Mouse (Mus musculus) v-Abl transformed pro-B cells (cell line): ENCODE data around the gene Dact2.

Experiments
- in situ Hi-C, 2 experiments: fragments of 400-800 bp; cut with MboI; formaldehyde crosslinking; loops; one replicate each; pipeline ENCODE4 v1.15.1; 2025; ENCODE audit not compliant: unreplicated experiment in 2 of 2

Dact2 gene

GRCm38 (mm10) chr17:14213976-14214529 is 9.9 kb upstream of the Dact2 start:
- in situ Hi-C loops = no loop called here

GRCm38 (mm10) chr17:14212796-14213195 is 8.7 kb upstream of the Dact2 start:
- in situ Hi-C loops = no loop called here

GRCm38 (mm10) chr17:14207093-14207561 is 3.0 kb upstream of the Dact2 start:
- in situ Hi-C loops = no loop called here

DNA sequence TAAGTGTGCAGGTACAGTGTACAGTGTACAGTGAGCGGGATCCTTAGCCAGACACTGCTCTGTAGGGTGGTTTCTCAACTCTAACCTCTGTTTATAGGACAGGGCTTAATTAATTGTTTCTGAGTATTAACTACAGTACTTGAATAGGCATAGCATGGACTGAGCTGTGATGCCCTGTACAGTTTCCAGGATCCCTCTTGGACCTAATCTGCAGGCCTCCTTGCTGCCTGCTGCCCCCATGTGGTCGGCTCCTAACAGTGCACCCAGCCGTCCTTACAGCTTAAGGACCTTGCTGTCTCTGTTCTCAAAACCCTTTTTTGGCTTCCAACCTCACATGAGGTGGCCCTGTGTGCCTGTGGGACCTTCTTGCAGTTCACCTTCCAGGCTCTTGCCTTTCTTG is 2.0 kb upstream of the Dact2 start:
- in situ Hi-C loops = no loop called here

DNA sequence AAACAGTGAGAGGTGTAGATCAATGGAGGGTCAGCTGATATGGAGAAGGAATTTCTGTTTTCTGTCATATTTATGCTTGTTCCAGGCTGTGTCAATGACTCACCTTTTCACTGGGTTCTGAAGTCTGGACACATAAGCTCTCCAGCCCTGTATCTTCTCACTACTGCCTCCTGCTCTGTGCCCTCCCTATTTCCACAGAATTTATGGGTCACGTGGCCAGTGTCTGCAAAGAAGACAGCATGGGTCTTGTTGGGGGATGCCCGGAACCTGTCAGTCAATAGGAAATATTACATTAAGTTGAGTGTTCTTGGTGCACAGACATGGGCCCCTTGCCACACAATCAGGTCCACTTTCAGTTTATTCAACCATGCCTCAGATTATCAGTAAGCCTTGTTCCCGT is 1.1 kb upstream of the Dact2 start:
- in situ Hi-C loops = no loop called here

DNA sequence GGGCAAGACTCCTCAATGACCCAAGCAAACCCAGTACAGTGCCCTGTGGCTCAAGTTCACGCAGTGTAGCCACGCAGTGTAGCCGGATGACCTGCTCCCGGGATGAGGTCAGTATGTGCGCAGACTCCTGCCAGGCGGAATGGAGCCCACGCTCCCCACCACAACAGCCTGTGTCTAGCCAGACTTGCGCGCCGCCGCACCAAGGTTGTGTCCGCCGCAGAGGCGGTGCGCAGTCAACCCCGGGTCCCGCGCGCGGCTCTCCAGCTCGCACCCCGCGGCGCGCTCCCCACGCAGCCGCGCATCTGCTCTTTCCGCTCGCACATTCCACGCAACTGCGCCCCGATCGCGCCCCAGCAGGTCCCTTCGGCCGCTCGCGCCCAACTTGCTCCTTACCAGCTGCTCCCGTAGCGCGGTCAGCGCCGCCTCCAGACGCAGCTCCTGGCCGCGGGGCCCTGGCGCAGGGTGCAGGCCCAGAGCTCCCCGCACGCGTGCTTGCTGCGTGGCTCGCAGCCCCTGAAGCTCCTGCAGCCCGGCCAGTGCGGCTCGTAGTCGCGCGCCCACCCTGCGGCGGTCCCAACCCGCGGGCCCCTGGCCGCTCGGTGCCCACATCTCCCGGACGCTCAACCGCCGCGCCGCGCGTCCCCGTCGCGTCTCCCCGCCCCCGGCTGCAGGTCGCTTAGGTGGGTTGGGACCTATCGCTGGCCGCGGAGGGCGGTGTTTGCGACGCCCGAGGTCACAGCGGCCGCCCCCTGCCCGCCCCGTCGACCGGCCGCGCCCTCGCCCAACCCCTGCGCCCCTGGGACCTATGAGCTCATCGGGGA is 773 bp downstream of the Dact2 start:
- in situ Hi-C loops = no loop called here

GRCm38 (mm10) chr17:14202291-14203030 is 1.6 kb downstream of the Dact2 start:
- in situ Hi-C loops = no loop called here

DNA sequence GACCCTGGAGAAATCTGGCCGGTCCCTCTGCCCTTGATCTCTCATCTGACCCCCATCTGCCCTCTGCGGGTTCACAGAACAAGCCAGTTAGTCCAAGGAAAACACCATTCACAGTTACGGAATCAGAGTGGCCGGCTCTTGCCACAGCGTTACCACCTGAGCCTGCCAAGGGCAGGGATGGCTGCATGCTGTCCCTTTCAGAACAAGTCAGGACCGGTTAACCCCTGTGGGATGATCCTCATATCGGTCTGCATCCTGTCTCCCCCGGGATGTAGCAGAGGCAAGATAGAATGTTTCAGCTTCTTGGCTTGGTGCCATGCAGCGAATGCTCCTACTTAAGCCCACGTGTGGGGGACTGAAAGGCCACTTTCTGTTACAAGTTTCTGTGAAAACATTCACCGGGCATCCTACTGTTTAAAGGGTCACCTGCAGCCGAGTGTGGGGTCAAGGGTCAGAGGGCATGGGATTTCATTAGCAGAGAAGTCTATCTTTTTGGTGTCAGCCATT is 2.8 kb downstream of the Dact2 start:
- in situ Hi-C loops = no loop called here

DNA sequence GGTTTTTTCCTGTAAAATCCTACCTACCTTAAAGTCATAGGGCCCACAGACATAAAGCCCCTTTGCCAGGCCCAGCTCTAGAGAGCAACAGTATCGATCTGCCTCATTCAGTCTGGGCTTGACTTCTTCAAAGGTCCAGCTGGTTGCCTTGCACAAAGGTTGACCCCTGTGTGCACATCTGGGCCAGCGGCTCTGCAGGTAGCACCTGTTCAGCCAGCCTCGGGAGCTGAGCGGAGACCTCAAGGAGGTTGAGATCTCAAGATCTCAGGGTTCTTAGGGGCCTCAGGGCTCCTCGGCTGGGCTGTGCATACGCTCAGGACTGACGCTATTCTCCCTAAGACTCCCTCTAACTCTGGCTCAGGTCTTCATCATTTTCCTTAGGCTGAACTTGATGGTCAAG is 3.9 kb downstream of the Dact2 start:
- in situ Hi-C loops = no loop called here

DNA sequence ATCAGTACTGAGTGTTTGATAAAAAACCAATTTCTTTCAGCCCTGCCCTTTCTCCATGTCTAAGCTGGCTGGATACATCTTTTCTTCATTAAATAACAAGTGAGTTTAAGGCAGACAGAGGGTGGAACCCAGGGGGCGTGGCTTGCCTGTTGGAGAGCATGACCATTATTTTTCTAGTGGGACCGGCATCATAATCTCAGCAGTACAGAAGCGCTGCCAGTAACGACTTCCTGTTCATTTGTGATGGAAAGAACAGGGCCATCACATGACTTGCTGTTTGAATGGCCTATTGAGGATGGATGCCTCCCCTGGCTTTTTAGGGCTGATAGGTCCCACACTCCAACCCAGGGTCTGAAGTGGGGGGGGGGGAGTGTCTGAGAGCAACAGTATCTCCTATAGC is 4.5 kb downstream of the Dact2 start:
- in situ Hi-C loops = no loop called here

GRCm38 (mm10) chr17:14192924-14193323 is 11.2 kb downstream of the Dact2 start:
- in situ Hi-C loops = no loop called here

DNA sequence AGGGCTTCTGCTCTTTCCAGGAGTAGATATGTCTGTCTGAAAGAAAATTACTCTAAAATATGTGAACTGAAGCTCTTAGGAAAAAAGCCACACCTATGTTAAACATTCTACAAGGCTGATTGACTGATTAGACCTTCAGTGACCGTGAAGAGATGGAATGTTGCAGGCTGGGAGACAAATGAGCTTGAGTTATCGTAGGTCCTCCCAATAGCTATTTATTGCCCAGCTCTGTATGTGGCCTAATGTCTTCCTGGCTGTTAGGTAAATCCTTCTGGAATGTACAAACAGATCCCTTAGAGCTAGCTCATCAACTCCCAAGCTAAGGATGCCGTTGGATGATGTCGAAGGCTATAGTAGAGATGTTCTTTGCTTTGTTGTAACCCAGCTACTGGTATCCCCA is 11.7 kb downstream of the Dact2 start:
- in situ Hi-C loops = no loop called here

DNA sequence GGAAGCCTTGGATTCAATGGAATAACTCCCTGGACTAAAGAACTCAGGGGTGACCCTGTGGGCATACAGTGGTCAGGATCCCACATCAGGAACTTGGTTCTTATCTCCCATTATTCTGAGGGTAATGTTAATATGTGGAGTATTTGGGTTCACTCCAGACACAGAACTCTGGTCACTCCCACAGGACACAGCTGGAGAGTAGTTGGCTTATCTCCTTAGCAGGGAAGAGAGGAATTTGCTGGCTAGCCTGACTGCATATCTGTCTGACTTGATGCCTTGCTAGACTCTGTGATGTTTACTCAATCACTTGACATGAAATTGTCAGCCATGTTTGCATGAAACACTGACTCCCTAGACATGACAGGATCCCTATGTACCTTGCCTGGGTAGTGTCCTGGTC is 15.6 kb downstream of the Dact2 start:
- in situ Hi-C loops = no loop called here

DNA sequence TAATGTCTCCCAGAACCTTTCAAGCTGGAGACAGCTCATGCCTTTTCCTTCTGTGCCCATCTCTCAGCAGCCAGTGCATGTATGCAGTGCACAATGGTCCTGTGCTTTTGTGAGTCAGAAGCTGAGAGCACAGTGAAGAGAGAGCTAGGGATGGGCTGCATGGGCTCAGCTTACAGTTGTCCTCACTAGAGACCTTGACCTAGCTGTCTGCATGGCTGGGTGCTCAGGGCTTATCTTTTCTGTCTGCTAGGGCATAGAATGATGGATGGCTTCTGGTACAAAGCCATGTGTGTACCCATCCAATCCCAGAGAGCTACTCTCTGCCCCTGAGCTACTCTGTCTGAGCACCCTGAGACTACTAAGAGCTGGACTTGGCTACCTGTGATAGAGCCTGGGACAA is 17.0 kb downstream of the Dact2 start:
- in situ Hi-C loops = no loop called here

DNA sequence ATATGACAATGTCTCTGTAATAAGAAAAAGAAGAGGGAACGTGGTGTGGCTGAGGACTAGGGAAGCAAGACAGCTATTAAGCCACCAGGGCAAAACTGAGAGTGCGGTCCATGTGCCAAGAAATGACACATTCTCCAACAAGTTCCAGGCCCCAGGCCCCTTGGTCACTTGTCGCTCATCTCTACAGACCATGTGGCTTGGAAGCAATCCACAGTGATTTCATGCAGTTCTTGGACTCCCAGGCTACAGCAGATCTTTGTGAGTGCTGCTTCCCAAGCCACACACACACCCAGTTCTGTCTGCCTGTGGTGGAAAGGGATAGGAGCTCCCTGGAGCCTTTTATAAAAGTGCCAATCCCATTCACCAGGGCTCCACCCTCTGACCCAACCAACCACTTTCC is 17.9 kb downstream of the Dact2 start:
- in situ Hi-C loops = no loop called here

DNA sequence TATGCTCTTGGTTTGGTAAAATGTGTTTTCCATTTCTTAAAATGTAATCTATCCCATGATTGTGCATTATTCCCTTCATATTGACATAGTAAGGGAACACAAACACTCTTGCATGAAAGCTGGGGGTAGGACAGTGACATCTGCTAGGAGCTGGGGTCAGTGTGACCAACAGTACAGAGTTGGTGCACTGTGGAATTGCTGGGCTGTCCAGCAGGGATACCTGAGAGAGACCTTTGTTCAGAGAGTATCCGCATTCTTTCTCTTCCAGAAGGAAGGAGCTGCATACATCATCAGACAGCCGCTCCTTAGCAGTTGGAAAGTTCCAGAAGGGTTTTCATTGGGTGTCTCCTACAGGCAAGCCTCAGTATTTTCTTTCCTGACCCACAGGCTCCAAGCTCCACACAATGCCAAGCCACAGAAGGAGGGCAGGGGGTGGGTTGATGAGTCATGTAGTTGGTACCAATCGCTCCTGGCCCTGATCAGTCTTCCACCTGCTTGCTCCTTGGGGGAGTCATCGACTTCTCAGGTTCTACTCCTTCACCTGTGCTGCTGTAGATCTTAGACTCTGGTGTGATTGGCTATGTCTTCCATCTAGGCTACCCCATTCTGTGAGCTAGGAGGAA is 19.8 kb downstream of the Dact2 start:
- in situ Hi-C loops = no loop called here

DNA sequence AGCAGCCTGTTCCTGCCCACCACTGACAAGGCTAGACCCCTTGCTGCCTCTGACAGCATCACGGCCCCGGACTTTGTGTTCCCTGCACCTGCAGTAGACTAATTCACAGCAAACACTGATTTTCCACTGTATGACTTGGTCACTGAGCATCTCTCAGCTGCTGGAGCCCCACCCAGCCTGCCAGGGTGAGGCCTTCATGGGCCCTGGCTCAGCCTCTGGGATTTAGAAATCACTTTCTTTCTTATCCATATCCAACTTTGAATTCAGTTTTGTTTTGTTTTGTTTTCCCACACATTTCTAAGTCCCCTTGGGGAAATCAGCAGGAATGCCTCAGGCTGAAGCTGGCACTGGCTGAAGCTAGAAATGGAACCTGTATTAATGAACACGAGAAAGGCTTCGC is 20.4 kb downstream of the Dact2 start:
- in situ Hi-C loops = no loop called here

GRCm38 (mm10) chr17:14182860-14183259 is 21.2 kb downstream of the Dact2 start:
- in situ Hi-C loops = no loop called here

DNA sequence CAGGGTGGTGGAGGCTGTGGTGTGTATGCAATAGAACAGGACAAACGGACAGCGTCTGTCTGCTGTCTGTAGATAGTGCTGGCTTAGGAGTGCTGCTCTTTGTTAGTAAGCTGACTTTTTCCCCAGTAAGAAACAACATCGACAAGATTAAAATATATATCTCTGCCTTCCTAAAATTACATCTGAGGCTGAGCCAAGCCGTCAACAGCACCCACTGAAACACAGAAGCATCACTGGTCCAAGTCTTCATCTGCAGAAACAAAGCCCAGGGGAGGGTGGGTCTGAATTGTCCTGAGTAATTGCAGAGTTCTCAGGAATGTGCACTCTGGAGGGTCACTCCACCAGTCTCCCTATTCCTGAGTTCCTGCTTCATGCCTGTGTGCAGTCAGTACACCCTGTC is 25.2 kb downstream of the Dact2 start:
- in situ Hi-C loops = no loop called here

DNA sequence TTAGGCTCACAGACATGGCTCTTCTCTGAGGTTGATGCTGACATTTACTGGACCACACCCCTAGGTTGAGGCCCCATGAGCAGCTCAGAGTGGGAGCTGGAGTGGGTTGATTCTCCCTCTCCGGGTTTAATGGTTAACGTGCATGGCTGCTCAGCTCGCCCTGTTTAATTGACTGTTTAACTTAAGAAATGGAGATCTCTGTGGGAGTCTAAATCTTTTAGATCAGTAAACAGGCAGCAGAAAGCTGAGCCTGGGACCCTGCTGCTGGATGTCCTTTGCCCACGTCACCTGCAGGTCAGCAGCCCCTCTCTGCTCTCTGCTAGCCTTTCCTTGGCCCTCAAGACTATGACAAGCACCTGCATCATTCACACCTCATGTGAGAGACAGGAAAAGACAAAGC is 25.6 kb downstream of the Dact2 start:
- in situ Hi-C loops = no loop called here

DNA sequence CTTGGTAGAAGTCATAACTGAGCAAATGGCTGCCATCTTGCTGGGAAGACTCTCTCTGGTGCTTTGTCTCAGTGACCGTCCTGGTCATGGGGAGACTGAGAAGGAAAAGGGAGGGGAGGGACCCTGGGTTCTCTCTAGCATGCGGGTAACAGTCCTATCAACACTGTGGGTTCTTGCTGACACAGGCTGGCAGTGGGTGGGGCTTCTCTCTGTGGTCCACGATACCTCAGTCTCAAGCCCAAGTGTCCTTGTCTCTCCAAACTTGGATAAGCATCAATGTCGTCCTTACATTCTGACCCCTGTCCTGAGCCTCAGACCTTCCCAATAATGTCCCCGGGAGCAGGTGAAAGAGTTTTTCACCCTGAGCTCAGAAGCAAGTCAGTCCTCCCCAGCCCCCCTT is 26.1 kb downstream of the Dact2 start:
- in situ Hi-C loops = no loop called here
